Mouse (Mus musculus): ENCODE data around the gene Nmrk2.

GRCm38 (mm10) chr10:81230438-81231332 lies 28.8 kb upstream of the Nmrk2 start, which contains the start of gene Atcay:
- TF ChIP-seq CTCF (conservative IDR thresholded peaks at IDR 0.05; ENCODE audit: insufficient read depth, insufficient read length, low read depth, low read length), result peak; percentile 64
- no peak for TF ChIP-seq POLR2A (IDR thresholded peaks at IDR 0.05; ENCODE audit: low read depth, low read length)
